Mouse (Mus musculus) small intestine, adult 2 months (tissue): Measurements from ENCODE around the gene Gm10392.

Experiments used
- CTCF ChIP-seq: fragments of 200-500 bp; IDR thresholded peaks from 2 replicates; pipeline ENCODE4 v1.5.1; 2012; ENCODE audit warnings: low read depth, mild to moderate bottlenecking, control low read depth, inconsistent platforms, low read length, moderate library complexity, mixed read lengths; ENCODE audit not compliant: insufficient replicate concordance, insufficient read length; ENCODE audit errors: extremely low read depth
- POLR2A ChIP-seq: fragments of 200-500 bp; IDR thresholded peaks from 2 replicates; pipeline ENCODE4 v1.6.1; 2012; ENCODE audit warnings: low read depth, mild to moderate bottlenecking, control low read depth, inconsistent platforms, low read length, moderate library complexity

DNA sequence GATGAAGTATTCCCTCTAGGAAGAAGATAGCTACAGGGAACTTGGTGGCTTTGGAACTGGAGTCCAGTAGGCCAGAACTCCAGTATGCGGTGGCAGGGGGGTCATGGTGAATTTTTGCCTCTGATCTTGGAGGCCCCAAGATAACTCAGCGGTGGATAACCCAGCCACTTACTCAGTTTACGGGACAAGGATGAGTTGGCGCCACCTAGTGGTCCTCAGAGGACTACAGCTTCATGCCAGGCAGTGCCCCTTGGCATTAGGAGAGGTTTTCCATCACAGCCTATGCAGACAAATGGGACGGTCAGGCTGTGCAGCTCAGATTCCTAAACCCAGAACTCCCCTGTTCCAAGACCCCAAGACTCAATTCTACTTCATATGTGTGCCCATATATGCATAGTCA lies 17.6 kb downstream of the Gm10392 start:
- TF ChIP-seq CTCF (peak; percentile 87; the same call in 1 of the 2 replicates), POLR2A (no peak)
